Mouse (Mus musculus): Measurements from ENCODE around the gene Camta1.
A peak's percentile ranks its signal among the peaks of the same experiment; 100 is the strongest.

Gene Camta1

GRCm38 (mm10) chr4:151861806-151862739 lies at the start of gene Camta1:
Gene Camta1, minus strand, starts transcription at chr4:151861876.
- DNase-seq (ENCODE audit: extremely low spot score): peak; percentile 99

- no peak for DNase-seq (ENCODE audit: extremely low spot score)
Measured at GRCm38 (mm10) chr4:151908809-151909208, 47.1 kb upstream of the Camta1 start.

DNA sequence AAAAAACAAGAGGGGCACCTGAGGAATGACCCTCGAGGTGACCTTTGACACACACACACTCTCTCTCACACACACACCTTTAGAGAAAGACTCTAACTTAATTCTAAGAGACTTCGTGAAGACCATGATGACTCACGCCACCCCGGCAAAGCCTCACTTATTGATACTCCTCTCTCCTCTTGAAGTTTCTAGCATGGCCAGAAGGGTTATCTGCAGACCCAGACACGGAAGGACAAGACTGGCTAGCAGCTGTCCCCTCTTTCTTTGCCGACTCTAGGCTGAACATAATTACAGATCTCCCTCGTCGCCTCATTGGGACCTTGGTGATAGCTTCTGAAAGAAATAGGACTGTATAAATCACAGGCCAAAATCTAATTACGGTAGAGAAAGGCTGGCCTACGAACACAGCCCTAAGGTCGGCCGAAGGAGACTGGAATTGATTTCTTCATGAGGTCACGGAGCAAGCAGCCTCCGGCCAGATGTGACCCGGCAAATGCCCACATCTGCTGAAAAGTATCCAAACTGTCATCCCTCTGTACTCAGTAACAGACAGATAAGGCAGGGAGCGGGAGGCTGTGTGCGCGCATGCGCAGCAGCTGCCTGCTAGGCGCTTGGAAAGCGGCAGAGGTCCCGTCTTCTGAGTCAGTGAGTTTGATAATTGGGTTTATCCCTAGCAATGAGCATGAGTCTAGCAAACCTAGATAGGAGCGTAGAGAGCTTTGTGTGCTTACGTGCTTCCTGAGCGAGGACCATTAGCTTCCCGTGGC lies 46.1 kb upstream of the Camta1 start:
- no peak for DNase-seq (ENCODE audit: extremely low spot score)

DNA sequence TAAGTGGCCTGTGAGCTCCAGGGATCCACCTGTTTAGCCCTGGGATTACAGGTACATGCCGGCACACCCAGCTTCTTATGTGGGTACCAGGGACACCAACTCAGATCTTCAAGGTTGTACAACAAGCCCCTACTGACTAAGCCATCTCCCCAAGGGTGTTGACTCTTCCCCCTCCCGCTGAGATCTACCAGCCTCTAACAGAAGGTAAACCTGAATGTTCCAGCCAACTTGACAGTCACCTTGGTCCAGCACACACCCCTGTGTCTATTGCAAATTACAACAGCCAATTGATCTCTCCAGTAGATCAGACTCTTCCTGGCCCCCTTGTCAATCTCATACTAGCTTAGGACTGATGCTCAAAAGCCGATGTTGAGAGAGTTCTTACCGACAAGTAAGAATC lies 43.9 kb upstream of the Camta1 start:
- DNase-seq (ENCODE audit: extremely low spot score): no peak

DNA sequence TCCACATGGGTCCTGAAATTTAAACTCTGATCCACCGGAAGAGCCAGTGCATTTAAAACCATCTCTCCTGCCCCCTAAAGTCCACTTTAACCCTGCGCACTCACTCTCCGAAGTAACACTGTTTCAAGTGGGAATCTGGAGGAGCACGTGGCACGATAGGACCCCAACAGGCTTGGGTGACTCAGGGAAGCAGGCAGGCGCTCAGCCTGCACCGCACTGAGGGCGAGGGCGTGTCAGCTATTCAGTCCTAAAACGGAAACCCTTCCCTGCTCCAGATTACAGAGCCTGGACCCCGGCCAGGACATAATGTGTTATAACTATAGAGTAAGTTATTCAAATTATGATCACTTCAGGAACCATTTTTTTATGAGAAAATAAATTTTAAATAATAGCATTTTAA lies 42.4 kb upstream of the Camta1 start:
- no peak for DNase-seq (ENCODE audit: extremely low spot score)

GRCm38 (mm10) chr4:151902689-151903241 lies 41.1 kb upstream of the Camta1 start:
- DNase-seq (ENCODE audit: extremely low spot score): no peak

DNA sequence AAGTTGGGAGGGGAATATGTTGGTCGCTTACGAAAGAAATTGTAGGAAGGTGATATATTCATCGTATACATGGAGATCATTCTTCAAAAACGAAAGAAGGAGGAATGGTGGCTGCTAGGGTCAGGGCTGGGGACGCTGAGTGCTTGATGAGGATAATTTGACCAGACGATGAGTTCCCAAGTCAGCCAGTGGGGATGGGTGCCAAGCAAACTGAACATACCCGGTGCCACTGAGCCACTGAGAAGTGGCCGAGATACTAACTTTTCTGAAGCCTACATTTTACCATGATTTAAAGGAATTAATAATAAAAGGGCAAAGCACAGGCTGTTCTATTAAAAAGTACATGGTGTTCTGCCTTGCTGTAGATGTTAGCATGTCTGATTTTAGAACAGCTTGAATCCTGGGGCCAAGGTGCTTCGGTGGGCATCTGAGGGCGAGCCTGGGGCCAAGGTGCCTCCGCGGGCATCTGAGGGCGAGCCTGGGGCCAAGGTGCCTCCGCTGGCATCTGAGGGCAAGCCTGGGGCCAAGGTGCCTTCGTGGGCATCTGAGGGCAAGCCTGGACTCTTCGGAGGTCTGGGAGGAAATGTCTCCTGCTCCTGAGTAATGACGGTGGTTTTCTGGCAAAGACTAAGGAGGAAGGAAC lies 40.5 kb upstream of the Camta1 start:
- no peak for DNase-seq (ENCODE audit: extremely low spot score)

DNA sequence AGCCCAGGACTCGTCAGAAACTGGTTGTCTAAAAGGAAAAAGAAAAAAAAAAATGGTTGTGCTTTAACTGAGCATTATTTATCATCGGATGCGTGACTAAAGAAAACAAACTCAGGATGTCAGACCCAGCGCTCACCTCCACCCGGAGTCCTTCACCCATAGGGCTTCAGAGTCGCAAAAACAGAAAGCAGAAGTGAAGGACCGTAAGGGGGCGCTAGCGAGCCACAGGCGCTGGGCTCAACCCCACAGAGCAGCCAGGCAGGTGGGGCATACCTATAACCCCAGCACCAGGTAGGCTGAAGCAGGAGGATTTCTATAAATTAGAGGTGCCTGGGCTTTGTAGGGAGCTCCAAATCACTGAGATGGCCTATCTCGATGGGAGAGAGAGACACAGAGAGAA lies 39.7 kb upstream of the Camta1 start:
- DNase-seq (ENCODE audit: extremely low spot score): no peak

- DNase-seq (ENCODE audit: extremely low spot score): no peak
Measured at GRCm38 (mm10) chr4:151900735-151901134, 39.1 kb upstream of the Camta1 start.

GRCm38 (mm10) chr4:151899707-151900384 lies 38.2 kb upstream of the Camta1 start:
- DNase-seq (ENCODE audit: extremely low spot score): no peak

- no peak for DNase-seq (ENCODE audit: extremely low spot score)
Measured at GRCm38 (mm10) chr4:151898600-151899245, 37.0 kb upstream of the Camta1 start.

DNA sequence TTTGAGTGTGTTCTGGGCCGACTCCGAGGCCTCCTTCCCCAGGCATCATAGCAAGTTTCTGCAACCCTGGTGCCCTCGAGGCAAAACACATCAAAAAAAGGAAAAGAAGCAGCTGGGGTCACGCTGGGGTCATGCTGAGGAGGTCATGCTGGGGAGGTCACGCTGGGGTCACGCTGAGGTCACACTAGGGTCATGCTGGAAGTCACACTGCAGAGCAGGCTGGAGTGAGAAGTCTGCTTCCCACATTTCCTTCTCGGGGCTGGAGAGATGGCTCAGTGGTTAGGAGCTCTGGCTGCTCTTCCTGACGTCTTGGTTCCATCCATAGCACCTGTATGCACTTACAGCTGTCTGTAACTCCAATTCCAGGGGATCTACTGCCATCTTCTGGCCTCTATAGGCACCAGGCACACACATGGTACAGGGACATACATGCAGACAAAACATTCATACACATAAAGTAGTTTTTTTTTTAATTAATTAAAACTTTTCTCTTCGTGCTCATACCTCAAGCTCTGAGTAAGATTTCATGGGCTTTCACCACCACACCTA lies 35.5 kb upstream of the Camta1 start:
- no peak for DNase-seq (ENCODE audit: extremely low spot score)

DNA sequence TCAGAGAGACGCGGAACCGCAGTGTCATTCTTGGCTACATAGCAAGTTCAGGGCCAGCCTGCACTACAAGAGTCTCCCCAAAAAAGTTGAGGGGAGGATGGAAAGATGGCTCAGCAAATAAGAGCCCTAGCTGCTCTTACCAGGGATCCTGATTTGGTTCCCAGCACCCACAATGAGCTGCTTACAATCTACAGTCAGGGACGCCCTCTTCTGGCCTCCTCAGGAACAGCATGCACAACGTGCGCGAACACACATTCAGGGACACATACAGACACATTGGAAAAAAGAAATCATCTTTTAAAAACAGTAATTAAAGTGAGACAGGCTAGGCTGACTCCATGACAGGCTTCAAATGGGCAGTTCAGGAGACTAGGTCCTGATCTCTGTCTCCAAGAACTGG lies 33.9 kb upstream of the Camta1 start:
- DNase-seq (ENCODE audit: extremely low spot score): no peak

DNA sequence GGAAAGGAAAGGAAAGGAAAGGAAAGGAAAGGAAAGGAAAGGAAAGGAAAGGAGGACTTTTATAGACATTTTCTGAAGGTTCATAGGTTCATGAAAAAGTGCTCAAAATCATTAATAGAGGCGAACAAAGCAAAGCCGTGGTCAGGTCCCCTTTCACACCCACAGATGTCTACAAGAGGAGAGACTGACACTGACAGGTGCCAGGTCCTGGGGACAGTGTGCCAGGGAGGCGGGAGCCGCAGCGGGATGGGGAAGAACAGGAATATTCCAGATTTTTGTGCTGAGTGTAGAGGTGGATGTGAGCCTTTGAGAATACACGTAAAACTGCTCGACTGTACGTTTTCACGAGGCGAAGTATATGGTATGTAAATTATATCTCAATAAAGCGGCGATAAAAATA lies 33.2 kb upstream of the Camta1 start:
- DNase-seq (ENCODE audit: extremely low spot score): no peak

- no peak for DNase-seq (ENCODE audit: extremely low spot score)
Measured at GRCm38 (mm10) chr4:151893241-151893640, 31.6 kb upstream of the Camta1 start.

GRCm38 (mm10) chr4:151881590-151881989 lies 19.9 kb upstream of the Camta1 start:
- DNase-seq (ENCODE audit: extremely low spot score): no peak

GRCm38 (mm10) chr4:151880044-151880690 lies 18.5 kb upstream of the Camta1 start:
- DNase-seq (ENCODE audit: extremely low spot score): no peak

DNA sequence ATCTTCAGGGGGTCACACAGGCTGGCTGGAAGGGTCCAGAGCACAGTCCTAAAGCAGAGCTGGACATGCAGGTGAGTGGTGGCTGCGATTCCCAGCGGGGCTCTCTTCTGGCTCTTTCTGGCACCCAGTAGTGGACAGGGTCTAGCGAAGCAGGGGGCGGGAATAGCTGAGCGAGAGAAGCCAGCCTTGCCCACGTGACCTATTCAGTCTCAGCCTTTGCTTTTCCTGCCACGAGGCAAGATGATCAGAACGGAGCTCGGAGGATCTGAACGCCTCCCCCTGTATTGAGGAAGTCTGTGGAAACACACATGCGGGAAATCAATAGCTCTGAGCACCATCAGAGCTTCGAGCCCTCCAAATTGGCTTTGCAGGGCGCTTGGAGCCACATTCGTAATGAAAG lies 14.7 kb upstream of the Camta1 start:
- DNase-seq (ENCODE audit: extremely low spot score): no peak

DNA sequence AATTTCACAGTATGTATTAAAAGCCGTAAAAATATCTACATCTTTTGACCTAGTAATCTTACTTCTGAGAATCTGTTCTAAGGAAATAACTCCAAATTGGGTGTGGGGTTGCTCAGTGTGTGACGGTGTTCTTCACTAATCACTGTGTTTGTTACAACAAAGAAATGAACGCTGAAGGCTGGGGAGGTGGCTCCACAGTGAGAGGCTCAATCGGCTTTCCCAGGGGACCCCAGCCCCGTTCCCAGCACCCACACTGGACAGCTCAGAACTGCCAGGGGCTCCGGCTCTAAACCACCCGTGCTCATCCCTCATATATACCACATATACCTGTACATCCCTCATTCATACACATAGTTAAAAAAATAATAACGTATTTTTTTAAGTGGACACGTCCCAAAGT lies 1.8 kb upstream of the Camta1 start:
- DNase-seq (ENCODE audit: extremely low spot score): no peak

DNA sequence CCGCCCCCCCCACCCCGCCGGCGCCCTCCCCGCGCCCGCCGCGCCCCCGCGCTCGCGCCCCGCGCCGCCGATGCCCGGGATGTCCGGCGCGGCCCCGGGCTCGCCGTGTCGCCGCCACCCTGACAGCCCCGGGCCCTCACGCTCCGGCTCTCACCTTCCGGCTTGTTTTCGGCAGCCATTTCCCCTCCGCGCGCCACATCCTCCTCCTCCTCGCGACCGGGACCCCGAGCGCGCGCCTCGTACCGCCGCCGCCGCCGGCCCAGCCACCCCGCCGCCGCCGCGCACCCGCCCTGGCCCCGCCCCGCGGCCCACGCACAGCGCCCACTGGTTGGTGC lies 238 bp downstream of the Camta1 start:
- DNase-seq (ENCODE audit: extremely low spot score): no peak

Data from embryo, embryonic 9.5 days (tissue).